Mouse (Mus musculus): ENCODE results near the gene Akap9. TPM values are rescaled to one million over a fixed set of nuclear protein-coding genes. Genes with fewer than 3 reads are reported as not detected.
"Not testable (repeated sequence)": the region's sequence is repeated elsewhere in the genome, so short reads cannot be mapped to it uniquely, and the experiment has no call there.

Gene Akap9
- polyA plus RNA-seq, 1 experiment from 2014 or later, result 296 TPM

DNA sequence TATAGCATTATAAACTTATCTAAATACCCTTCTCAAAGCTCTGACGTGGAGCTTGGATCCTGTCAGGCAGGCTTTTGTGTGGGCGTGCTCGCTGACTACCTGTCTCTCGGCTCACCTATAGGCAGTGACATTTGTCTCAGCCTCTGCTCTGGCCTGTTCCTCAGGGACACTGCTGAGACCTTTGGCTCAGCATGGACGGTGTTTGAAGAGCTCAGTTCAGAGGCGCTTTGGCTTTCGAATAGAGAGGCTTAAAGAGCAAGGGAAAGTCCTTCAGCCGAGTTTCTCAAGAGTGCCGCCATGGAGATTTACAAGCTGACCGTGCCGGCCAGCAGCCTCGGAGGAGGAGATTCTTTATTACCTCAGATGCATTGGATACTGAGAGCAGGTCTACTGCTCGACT, 95.3 kb downstream of the Akap9 start:
- H3K36me3 ChIP-seq, result peaks cover 35% of the 10 kb centered on the region
- no peaks in the 10 kb centered on the region for H3K9me3 ChIP-seq
- no peak overlapping the region for H3K4me2 ChIP-seq (replicated peaks)
- H3K9ac ChIP-seq (replicated peaks), result no peak overlapping the region
- no peak overlapping the region for H3K4me3 ChIP-seq
- H3K27me3 ChIP-seq, result no peaks in the 10 kb centered on the region
- no peak for ATAC-seq (ENCODE audit: low FRiP score, low read depth)
- no peak overlapping the region for H3K27ac ChIP-seq (replicated peaks)
- WGBS, result 76% methylated on average over 13 of the region's 13 CpGs
- H3K4me1 ChIP-seq, result no peaks in the 10 kb centered on the region

DNA sequence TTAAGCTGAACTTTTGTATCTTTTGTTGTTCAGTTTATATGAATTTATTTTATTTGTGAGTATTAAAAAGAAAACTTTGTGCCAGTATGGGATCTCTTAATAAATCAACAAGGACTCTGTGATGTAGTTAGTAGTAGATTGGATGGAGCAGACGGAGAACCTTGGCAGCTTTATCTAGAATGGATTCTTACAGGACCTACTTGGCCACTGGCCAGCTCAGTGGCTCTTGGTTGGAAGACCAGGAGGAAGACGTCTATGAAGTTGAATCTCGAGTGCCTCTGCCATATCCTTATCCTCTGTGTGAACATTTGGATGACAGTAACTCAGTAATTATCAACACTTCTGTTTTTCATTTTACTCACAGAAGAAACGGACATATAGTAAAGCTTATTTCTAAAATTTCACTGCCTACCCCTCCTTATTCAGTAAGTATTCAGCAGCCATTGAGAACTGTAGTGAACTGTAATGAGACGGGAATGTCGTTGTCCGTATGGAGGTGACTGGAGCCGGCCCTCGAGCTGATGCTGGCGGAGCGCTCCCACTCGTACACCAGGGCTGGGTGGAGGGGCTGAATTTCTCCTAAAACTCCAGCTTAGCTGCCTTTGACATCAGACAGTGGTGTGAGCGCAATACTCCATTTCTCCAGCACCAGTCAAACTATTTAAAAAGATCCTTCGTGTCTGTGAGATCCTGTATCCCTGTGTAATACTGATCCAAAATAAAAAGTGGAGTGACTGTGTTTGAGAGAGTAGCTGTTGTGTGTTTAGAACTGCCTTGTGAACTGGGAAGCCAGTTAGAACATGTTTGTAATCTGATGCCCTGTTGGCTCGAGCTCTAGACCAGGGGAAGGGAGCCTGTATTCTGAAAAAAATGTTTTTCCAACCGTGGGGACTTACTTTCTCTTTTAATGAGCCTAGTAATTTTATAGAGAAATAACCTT, 96.2 kb downstream of the Akap9 start:
- Histone ChIP-seq H3K27ac (replicated peaks) (no peak overlapping the region), H3K9ac (replicated peaks) (no peak overlapping the region), H3K4me3 (no peak overlapping the region), H3K27me3 (no peaks in the 10 kb centered on the region), H3K9me3 (no peaks in the 10 kb centered on the region), H3K36me3 (peaks cover 36% of the 10 kb centered on the region), H3K4me2 (replicated peaks) (no peak overlapping the region), H3K4me1 (no peaks in the 10 kb centered on the region)
- 84% methylated on average over 16 of the region's 16 CpGs for WGBS
- no peak for ATAC-seq (ENCODE audit: low FRiP score, low read depth)

DNA sequence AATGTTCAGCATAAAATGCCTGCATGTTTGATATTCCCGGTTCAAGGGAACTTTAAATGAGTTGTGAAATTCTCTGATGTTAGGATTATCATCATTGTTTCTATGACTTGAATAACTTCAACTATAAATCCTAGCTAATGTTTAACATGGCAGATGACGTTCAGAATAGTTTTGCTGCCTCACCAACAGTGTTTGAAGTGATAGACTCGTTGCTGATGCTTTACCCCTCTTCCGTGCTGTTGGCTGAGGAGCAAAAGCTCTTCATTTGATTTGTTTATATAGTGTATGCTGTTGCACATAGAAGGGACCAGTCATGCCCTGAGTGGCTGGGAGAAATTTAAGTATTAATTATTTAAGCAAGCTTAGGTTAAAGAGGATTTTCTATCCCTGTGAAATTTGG, 96.9 kb downstream of the Akap9 start:
- Histone ChIP-seq H3K9me3 (no peaks in the 10 kb centered on the region), H3K36me3 (peaks cover 29% of the 10 kb centered on the region), H3K9ac (replicated peaks) (no peak overlapping the region), H3K4me1 (no peaks in the 10 kb centered on the region), H3K27ac (replicated peaks) (no peak overlapping the region), H3K27me3 (no peaks in the 10 kb centered on the region), H3K4me3 (no peak overlapping the region), H3K4me2 (replicated peaks) (no peak overlapping the region)
- ATAC-seq (ENCODE audit: low FRiP score, low read depth), result no peak
- 71% methylated on average over 4 of the region's 4 CpGs for WGBS

GRCm38 (mm10) chr5:4026336-4026735, 98.5 kb downstream of the Akap9 start:
- not testable (repeated sequence) for H3K9me3 ChIP-seq; H3K27me3 ChIP-seq; H3K4me3 ChIP-seq; H3K4me2 ChIP-seq (replicated peaks); H3K4me1 ChIP-seq; H3K9ac ChIP-seq (replicated peaks); ATAC-seq (ENCODE audit: low FRiP score, low read depth); H3K27ac ChIP-seq (replicated peaks)
- peaks cover 25% of the 10 kb centered on the region for H3K36me3 ChIP-seq
- WGBS, result 100% methylated on average over 1 of the region's 1 CpGs

DNA sequence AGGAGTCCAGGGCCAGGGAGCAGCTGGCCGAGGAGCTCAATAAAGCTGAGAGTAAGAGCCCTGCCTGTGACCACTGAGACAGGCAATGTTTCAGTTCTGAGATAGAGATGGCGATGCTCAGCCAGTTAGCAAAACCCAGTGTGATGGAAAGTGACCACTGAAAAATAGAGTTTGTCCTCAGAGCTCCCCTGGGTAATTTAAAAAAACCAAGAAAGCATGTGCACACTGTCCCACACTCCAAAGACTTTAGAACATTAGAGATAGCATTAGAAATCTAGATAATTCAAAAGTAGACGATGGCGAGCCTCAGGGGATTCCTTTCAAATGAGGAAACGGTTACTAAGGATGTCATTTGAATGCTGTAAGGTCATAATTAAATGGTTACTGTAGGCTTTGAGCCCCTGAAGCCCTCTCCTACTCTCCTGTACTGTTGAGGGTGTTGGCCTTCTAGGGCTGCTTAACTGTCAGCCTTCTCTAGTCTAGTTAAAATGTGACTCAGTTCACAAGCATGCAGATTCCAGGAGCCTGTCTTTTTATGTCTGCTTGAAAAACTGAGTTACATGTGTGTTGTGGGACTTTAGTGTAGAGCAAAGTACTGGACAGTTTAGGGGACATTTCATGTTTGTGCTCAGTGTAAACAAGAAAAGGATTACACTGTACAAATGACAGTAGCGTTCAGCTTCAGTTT, 100.8 kb downstream of the Akap9 start:
- Histone ChIP-seq H3K4me2 (replicated peaks) (no peak overlapping the region), H3K36me3 (peaks cover 27% of the 10 kb centered on the region), H3K9me3 (no peaks in the 10 kb centered on the region), H3K4me3 (no peak overlapping the region), H3K27ac (replicated peaks) (no peak overlapping the region), H3K9ac (replicated peaks) (no peak overlapping the region), H3K27me3 (no peaks in the 10 kb centered on the region), H3K4me1 (no peaks in the 10 kb centered on the region)
- 97% methylated on average over 6 of the region's 6 CpGs for WGBS
- ATAC-seq (ENCODE audit: low FRiP score, low read depth), result no peak

GRCm38 (mm10) chr5:4031846-4032245, 104.0 kb downstream of the Akap9 start:
- Histone ChIP-seq H3K27me3 (no peaks in the 10 kb centered on the region), H3K4me2 (replicated peaks) (no peak overlapping the region), H3K4me1 (no peaks in the 10 kb centered on the region), H3K9ac (replicated peaks) (no peak overlapping the region), H3K27ac (replicated peaks) (no peak overlapping the region), H3K4me3 (no peak overlapping the region), H3K36me3 (peaks cover 53% of the 10 kb centered on the region), H3K9me3 (no peaks in the 10 kb centered on the region)
- 92% methylated on average over 4 of the region's 4 CpGs for WGBS
- no peak for ATAC-seq (ENCODE audit: low FRiP score, low read depth)

- no peaks in the 10 kb centered on the region for H3K4me1 ChIP-seq
- no peaks in the 10 kb centered on the region for H3K27me3 ChIP-seq
- H3K9ac ChIP-seq (replicated peaks), result no peak overlapping the region
- H3K4me2 ChIP-seq (replicated peaks), result no peak overlapping the region
- H3K36me3 ChIP-seq, result peaks cover 75% of the 10 kb centered on the region
- no peak overlapping the region for H3K4me3 ChIP-seq
- no peak for ATAC-seq (ENCODE audit: low FRiP score, low read depth)
- 93% methylated on average over 9 of the region's 9 CpGs for WGBS
- H3K9me3 ChIP-seq, result no peaks in the 10 kb centered on the region
- H3K27ac ChIP-seq (replicated peaks), result no peak overlapping the region
Measured at GRCm38 (mm10) chr5:4036686-4037085, 108.8 kb downstream of the Akap9 start.

DNA sequence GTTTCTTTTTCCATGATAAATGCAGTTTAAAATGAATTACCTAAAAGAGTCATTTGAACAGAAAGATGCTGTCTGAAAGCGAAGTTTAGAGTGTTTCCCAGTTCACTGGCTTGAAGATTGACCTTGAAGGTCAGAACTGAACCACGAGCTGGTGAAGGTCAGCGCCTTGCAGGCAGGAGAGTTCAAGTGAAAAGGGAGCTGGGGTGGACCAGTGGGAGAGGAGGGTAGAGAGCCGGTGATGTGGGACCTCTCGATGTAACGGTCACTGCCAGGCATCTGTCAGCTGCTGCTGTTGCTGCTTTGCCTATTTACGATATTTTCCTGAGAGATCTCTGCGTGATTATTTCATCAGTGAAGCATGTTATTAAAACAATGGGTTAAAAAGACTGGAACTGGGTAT, 111.5 kb downstream of the Akap9 start:
- ATAC-seq (ENCODE audit: low FRiP score, low read depth), result no peak
- WGBS, result 95% methylated on average over 8 of the region's 8 CpGs
- H3K27me3 ChIP-seq, result no peaks in the 10 kb centered on the region
- H3K4me2 ChIP-seq (replicated peaks), result no peak overlapping the region
- peaks cover 90% of the 10 kb centered on the region for H3K36me3 ChIP-seq
- no peaks in the 10 kb centered on the region for H3K4me1 ChIP-seq
- H3K9ac ChIP-seq (replicated peaks), result no peak overlapping the region
- H3K4me3 ChIP-seq, result no peak overlapping the region
- no peak overlapping the region for H3K27ac ChIP-seq (replicated peaks)
- no peaks in the 10 kb centered on the region for H3K9me3 ChIP-seq

GRCm38 (mm10) chr5:4040372-4040771, 112.5 kb downstream of the Akap9 start:
- WGBS, result 92% methylated on average over 6 of the region's 6 CpGs
- Histone ChIP-seq H3K9ac (replicated peaks) (no peak overlapping the region), H3K36me3 (peaks cover 88% of the 10 kb centered on the region), H3K4me3 (no peak overlapping the region), H3K27ac (replicated peaks) (no peak overlapping the region), H3K27me3 (no peaks in the 10 kb centered on the region), H3K4me1 (no peaks in the 10 kb centered on the region), H3K9me3 (no peaks in the 10 kb centered on the region), H3K4me2 (replicated peaks) (no peak overlapping the region)
- ATAC-seq (ENCODE audit: low FRiP score, low read depth), result no peak

- H3K9me3 ChIP-seq, result no peaks in the 10 kb centered on the region
- no peaks in the 10 kb centered on the region for H3K4me1 ChIP-seq
- WGBS, result 91% methylated on average over 2 of the region's 2 CpGs
- no peak overlapping the region for H3K27ac ChIP-seq (replicated peaks)
- H3K36me3 ChIP-seq, result peaks cover 87% of the 10 kb centered on the region
- no peak overlapping the region for H3K4me2 ChIP-seq (replicated peaks)
- no peak overlapping the region for H3K4me3 ChIP-seq
- ATAC-seq (ENCODE audit: low FRiP score, low read depth), result no peak
- no peaks in the 10 kb centered on the region for H3K27me3 ChIP-seq
- no peak overlapping the region for H3K9ac ChIP-seq (replicated peaks)
Measured at GRCm38 (mm10) chr5:4040922-4041321, 113.1 kb downstream of the Akap9 start.

DNA sequence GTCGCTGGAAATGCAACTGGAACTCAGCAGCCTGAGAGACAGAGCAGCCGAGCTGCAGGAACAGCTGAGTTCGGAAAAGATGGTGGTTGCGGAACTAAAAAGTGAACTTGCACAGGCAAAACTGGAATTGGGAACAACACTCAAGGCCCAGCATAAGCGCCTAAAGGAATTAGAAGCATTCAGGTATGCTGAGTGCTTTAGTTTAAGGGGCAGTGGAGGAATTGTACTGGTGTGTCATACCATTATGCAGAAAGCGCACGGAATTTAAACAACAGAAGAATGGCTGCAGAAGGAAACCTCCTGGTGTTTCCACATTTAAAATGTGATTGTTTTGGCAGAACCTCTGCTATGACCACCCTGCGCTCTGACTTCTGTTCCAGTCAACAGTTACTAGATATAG, 132.5 kb downstream of the Akap9 start:
- H3K27ac ChIP-seq (replicated peaks), result no peak overlapping the region
- no peaks in the 10 kb centered on the region for H3K9me3 ChIP-seq
- 95% methylated on average over 8 of the region's 8 CpGs for WGBS
- peaks cover 88% of the 10 kb centered on the region for H3K36me3 ChIP-seq
- no peaks in the 10 kb centered on the region for H3K27me3 ChIP-seq
- H3K9ac ChIP-seq (replicated peaks), result no peak overlapping the region
- no peak for ATAC-seq (ENCODE audit: low FRiP score, low read depth)
- H3K4me3 ChIP-seq, result no peak overlapping the region
- H3K4me2 ChIP-seq (replicated peaks), result no peak overlapping the region
- H3K4me1 ChIP-seq, result no peaks in the 10 kb centered on the region

DNA sequence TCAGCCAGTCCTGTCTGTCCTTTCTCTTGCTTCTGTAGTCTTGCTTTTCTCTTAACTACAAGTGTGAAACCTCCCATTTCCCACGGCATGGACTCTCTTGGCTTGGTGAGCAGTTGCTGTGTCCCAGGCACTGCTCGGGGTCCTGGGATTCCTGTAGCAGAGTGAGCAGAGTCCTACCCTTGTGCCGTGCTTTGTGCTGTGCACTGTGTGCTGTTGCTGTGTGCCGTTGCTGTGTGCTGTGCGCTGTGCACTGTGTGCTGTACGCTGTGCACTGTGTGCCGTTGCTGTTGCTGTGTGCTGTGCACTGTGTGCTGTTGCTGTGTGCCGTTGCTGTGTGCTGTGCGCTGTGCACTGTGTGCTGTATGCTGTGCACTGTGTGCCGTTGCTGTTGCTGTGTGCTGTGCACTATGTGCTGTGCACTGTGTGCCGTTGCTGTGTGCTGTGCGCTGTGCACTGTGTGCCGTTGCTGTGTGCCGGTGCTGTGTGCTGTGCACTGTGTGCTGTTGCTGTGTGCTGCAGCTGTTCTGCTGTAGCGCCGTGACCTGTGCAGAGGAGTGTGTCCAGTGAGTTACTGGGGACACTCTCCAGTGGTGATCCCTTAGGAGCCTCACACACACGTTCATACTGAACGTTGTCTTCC, 138.7 kb downstream of the Akap9 start:
- Histone ChIP-seq H3K4me2 (replicated peaks) (no peak overlapping the region), H3K9me3 (no peaks in the 10 kb centered on the region), H3K9ac (replicated peaks) (no peak overlapping the region), H3K4me3 (no peak overlapping the region), H3K27ac (replicated peaks) (no peak overlapping the region), H3K27me3 (no peaks in the 10 kb centered on the region), H3K36me3 (peaks cover 95% of the 10 kb centered on the region), H3K4me1 (no peaks in the 10 kb centered on the region)
- WGBS, result 93% methylated on average over 18 of the region's 18 CpGs
- ATAC-seq (ENCODE audit: low FRiP score, low read depth), result no peak

Measured in midbrain, embryonic 12.5 days (tissue).